Mouse (Mus musculus) spleen, adult 2 months (tissue): ENCODE measurements around the gene Pkdcc. TPM values are rescaled to one million over a fixed set of nuclear protein-coding genes. Genes with fewer than 3 reads are reported as not detected.

Source experiments
- DNase-seq, 2 experiments: peaks; one replicate each; pipeline versions ENCODE4 v3.0.0 to v3.0.0-alpha.2; 2012 to 2021; ENCODE audit warnings: low spot score in 2 of 2, low read depth in 1 of 2
- H3K27ac ChIP-seq: fragments of 200-500 bp; 2 replicates; pipeline ENCODE4 v1.5.1; 2012; ENCODE audit warnings: low read length, inconsistent platforms; ENCODE audit not compliant: insufficient read depth
- H3K27me3 ChIP-seq: fragments of 200-500 bp; 2 replicates; pipeline ENCODE4 v1.6.1; 2012; ENCODE audit warnings: mild to moderate bottlenecking, moderate library complexity, low read length, inconsistent platforms; ENCODE audit not compliant: control insufficient read depth, insufficient read depth
- H3K36me3 ChIP-seq: fragments of 200-500 bp; 2 replicates; pipeline ENCODE4 v1.6.1; 2012; ENCODE audit warnings: mild to moderate bottlenecking, low read length, inconsistent platforms; ENCODE audit not compliant: control insufficient read depth, insufficient read depth
- H3K4me1 ChIP-seq: fragments of 200-500 bp; 2 replicates; pipeline ENCODE4 v1.6.1; 2011; ENCODE audit warnings: inconsistent platforms; ENCODE audit not compliant: control insufficient read depth, insufficient read depth, insufficient read length
- H3K4me3 ChIP-seq: fragments of 200-500 bp; 2 replicates; pipeline ENCODE4 v1.5.1; 2011; ENCODE audit warnings: mild to moderate bottlenecking, inconsistent platforms; ENCODE audit not compliant: insufficient read depth, insufficient read length; ENCODE audit errors: extremely low read depth
- CTCF ChIP-seq: fragments of 200-500 bp; IDR thresholded peaks from 2 replicates; pipeline ENCODE4 v1.5.1; 2011; ENCODE audit warnings: mild to moderate bottlenecking, inconsistent platforms; ENCODE audit not compliant: insufficient read depth, insufficient read length, insufficient replicate concordance; ENCODE audit errors: extremely low read depth
- POLR2A ChIP-seq: fragments of 200-500 bp; IDR thresholded peaks from 2 replicates; pipeline ENCODE4 v1.6.1; 2011; ENCODE audit warnings: low read depth, low read length, inconsistent platforms
- WGBS: fragments of 180-500 bp; shearing (Covaris S2); methylation state at CpG from one replicate; pipeline ENCODE4 v1.1.7; 2018; 5-methylcytosine and 5-hydroxymethylcytosine counted together
- polyA plus RNA-seq: library from polyadenylated mRNA; depleted of rRNA; stranded (reverse); fragments of >200 nt; gene quantifications from 2 replicates; pipeline ENCODE4 v1.2.3, GENCODE M21; 2012

Gene Pkdcc
- polyA plus RNA-seq, 1 experiment: 41.0 TPM

GRCm38 (mm10) chr17:83181592-83181991 lies 33.5 kb upstream of the Pkdcc start:
- DNase-seq: no peak
- H3K4me1 ChIP-seq: no peaks in the 10 kb centered on the region
- H3K36me3 ChIP-seq: no peaks in the 10 kb centered on the region
- 83% methylated on average over 7 of the region's 7 CpGs for WGBS
- no peaks in the 10 kb centered on the region for H3K27me3 ChIP-seq
- TF ChIP-seq CTCF (no peak), POLR2A (no peak)
- H3K4me3 ChIP-seq: no peak overlapping the region
- no peak overlapping the region for H3K27ac ChIP-seq

DNA sequence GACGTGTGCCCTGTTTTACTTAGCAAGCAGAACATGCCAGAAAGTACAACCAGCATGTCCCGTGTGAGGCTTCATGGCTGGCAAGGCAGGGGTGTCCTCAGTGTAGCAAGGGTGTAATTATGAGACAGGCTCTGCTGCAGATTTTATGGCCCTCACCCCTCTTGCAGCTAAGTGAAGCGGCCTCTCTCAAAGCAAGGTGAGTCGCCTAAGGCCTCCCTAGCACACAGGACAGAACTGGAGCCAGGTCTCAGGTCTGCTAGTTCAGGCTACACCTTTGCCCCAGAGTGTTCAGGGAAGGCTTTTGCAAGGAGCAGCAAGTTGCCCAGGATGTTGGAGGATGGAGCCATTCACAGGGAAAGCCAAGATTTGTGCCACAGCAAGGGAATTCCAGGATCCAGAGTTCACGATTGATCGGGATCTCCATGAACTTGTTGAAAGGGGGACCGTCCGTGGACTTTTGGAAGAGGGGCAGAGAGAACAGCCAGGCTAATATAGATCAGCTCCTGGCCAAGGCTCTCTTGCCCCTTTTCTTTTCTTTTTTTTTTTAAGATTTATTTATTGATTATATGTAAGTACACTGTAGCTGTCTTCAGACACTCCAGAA lies 32.9 kb upstream of the Pkdcc start:
- Histone ChIP-seq H3K27me3 (no peaks in the 10 kb centered on the region), H3K27ac (no peak overlapping the region), H3K4me1 (no peaks in the 10 kb centered on the region), H3K36me3 (no peaks in the 10 kb centered on the region), H3K4me3 (no peak overlapping the region)
- WGBS: 89% methylated on average over 8 of the region's 8 CpGs
- no peak for DNase-seq
- TF ChIP-seq POLR2A (no peak), CTCF (no peak)

GRCm38 (mm10) chr17:83182780-83183179 lies 32.3 kb upstream of the Pkdcc start:
- DNase-seq: no peak
- H3K27ac ChIP-seq: no peak overlapping the region
- TF ChIP-seq POLR2A (no peak), CTCF (no peak)
- no peaks in the 10 kb centered on the region for H3K27me3 ChIP-seq
- H3K4me3 ChIP-seq: no peak overlapping the region
- WGBS: 84% methylated on average over 6 of the region's 6 CpGs
- no peaks in the 10 kb centered on the region for H3K4me1 ChIP-seq
- no peaks in the 10 kb centered on the region for H3K36me3 ChIP-seq

DNA sequence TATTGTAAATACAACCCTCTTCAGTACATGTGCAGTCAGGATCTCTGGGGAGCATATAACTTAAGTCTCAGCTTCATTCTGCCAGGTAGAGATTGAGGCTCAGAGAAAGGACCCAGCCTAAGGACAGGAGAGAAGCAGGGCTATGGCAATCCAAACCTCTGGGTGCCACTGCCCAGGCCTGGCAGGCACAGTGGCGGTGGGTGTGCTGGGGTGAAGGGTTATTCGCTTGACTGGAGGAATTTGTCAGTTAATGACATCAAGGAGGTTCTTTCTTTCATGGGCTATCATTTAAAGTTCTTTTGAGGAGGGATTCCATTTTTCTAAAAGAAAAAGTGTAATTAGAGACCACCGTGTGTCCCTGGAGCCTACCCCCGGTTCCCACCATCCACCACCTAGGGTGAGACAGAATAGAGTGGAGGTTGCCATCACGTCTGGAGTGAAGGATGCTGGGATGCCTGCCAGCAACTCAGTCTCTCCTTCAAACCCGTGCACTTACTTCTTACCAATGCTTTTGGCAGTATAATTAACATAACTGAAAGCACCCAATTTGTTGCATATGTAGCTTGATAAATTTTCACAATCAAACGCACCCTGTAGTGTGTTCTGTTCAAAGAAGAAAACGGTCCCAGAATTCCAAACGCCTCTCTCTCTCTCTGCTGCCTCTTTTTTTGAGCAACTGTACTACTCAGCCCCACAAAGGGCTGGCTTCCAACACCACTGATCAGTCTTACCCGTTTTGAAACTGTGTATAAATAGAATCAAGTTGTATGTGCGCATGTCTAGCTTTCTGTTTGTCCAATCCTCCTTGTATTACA lies 27.1 kb upstream of the Pkdcc start:
- no peak overlapping the region for H3K27ac ChIP-seq
- no peaks in the 10 kb centered on the region for H3K4me1 ChIP-seq
- no peaks in the 10 kb centered on the region for H3K36me3 ChIP-seq
- no peak for DNase-seq
- no peak overlapping the region for H3K4me3 ChIP-seq
- no peak for TF ChIP-seq CTCF
- TF ChIP-seq POLR2A: no peak
- WGBS: 81% methylated on average over 11 of the region's 11 CpGs
- H3K27me3 ChIP-seq: no peaks in the 10 kb centered on the region

GRCm38 (mm10) chr17:83190810-83191209 lies 24.3 kb upstream of the Pkdcc start:
- 91% methylated on average over 9 of the region's 9 CpGs for WGBS
- no peaks in the 10 kb centered on the region for H3K27me3 ChIP-seq
- TF ChIP-seq POLR2A (no peak), CTCF (no peak)
- no peak overlapping the region for H3K27ac ChIP-seq
- no peaks in the 10 kb centered on the region for H3K4me1 ChIP-seq
- DNase-seq: no peak
- H3K4me3 ChIP-seq: no peak overlapping the region
- no peaks in the 10 kb centered on the region for H3K36me3 ChIP-seq

GRCm38 (mm10) chr17:83194491-83194890 lies 20.6 kb upstream of the Pkdcc start:
- no peak for TF ChIP-seq POLR2A
- no peak for TF ChIP-seq CTCF
- 82% methylated on average over 4 of the region's 4 CpGs for WGBS
- Histone ChIP-seq H3K27me3 (no peaks in the 10 kb centered on the region), H3K36me3 (no peaks in the 10 kb centered on the region), H3K4me1 (no peaks in the 10 kb centered on the region), H3K27ac (no peak overlapping the region), H3K4me3 (no peak overlapping the region)
- no peak for DNase-seq
